Mouse (Mus musculus) embryonic facial prominence, embryonic 12.5 days (tissue): ENCODE data around the gene Fkbp14. TPM values are rescaled to one million over a fixed set of nuclear protein-coding genes. Genes with fewer than 3 reads are reported as not detected.

Experiments
- ATAC-seq: fragments of 200-750 bp; cut with Nextera tagmentation; 2 replicates; pipeline ENCODE4 v1.8.0; 2017; ENCODE audit not compliant: insufficient number of reproducible peaks, insufficient read depth, low FRiP score, low TSS enrichment
- H3K27ac ChIP-seq: fragments of 300-500 bp; sonication (generic); 2 replicates; pipeline ENCODE4 v1.5.1; 2016; ENCODE audit warnings: mild to moderate bottlenecking
- H3K27me3 ChIP-seq: fragments of 300-500 bp; sonication (generic); 2 replicates; pipeline ENCODE4 v1.6.1; 2016; ENCODE audit warnings: mild to moderate bottlenecking, moderate library complexity
- H3K36me3 ChIP-seq: fragments of 300-500 bp; sonication (generic); 2 replicates; pipeline ENCODE4 v1.6.1; 2016; ENCODE audit warnings: mild to moderate bottlenecking
- H3K4me1 ChIP-seq: fragments of 300-500 bp; sonication (generic); 2 replicates; pipeline ENCODE4 v1.6.1; 2016
- H3K4me2 ChIP-seq: fragments of 300-500 bp; sonication (generic); replicated peaks from 2 replicates; pipeline ENCODE4 v1.6.1; 2016; ENCODE audit warnings: mild to moderate bottlenecking, moderate library complexity
- H3K4me3 ChIP-seq: fragments of 300-500 bp; sonication (generic); 2 replicates; pipeline ENCODE4 v1.5.1; 2016; ENCODE audit warnings: mild to moderate bottlenecking
- H3K9ac ChIP-seq: fragments of 300-500 bp; sonication (generic); 2 replicates; pipeline ENCODE4 v1.6.1; 2016; ENCODE audit warnings: mild to moderate bottlenecking, moderate library complexity
- H3K9me3 ChIP-seq: fragments of 300-500 bp; sonication (generic); 2 replicates; pipeline ENCODE4 v1.6.1; 2016; ENCODE audit warnings: mild to moderate bottlenecking, moderate library complexity
- WGBS: fragments of 180-500 bp; shearing (Covaris S2); methylation state at CpG from one replicate; pipeline ENCODE4 v1.1.7; 2016; 5-methylcytosine and 5-hydroxymethylcytosine counted together
- polyA plus RNA-seq: library from polyadenylated mRNA; unstranded; fragments of >200 nt; fragmentation: Nextera tagmentation; extraction: Ambion mirVana; gene quantifications from 2 replicates; pipeline ENCODE4 v1.2.1, GENCODE M21; 2016

Fkbp14 gene
- 26.6 and 29.6 TPM in 2 replicates for polyA plus RNA-seq

- no peak for ATAC-seq
- no peaks in the 10 kb centered on the region for H3K27me3 ChIP-seq
- H3K27ac ChIP-seq = no peak within 1 kb of the TSS
- peak within 1 kb of the TSS; percentile 83; the same call in 1 of the 2 replicates for H3K4me3 ChIP-seq
- peaks cover 14% of the 10 kb centered on the region for H3K4me1 ChIP-seq
- H3K9ac ChIP-seq = no peak within 1 kb of the TSS
- no peaks in the 10 kb centered on the region for H3K36me3 ChIP-seq
- H3K9me3 ChIP-seq = no peaks in the 10 kb centered on the region
- WGBS = 71% methylated on average over 4 of the region's 4 CpGs
- peak within 1 kb of the TSS; percentile 74 for H3K4me2 ChIP-seq
Observed at GRCm38 (mm10) chr6:54597208-54597607, at the start of gene Fkbp14. Gene Fkbp14 (minus strand): TSS chr6:54597308.

GRCm38 (mm10) chr6:54643181-54643580 lies 46.1 kb upstream of the Fkbp14 start:
- Histone ChIP-seq H3K4me3 (no peak overlapping the region), H3K4me1 (no peaks in the 10 kb centered on the region), H3K27ac (no peak overlapping the region), H3K9ac (no peak overlapping the region), H3K27me3 (no peaks in the 10 kb centered on the region), H3K4me2 (no peak overlapping the region), H3K9me3 (no peaks in the 10 kb centered on the region), H3K36me3 (peaks cover 34% of the 10 kb centered on the region)
- ATAC-seq = no peak
- WGBS = 85% methylated on average over 4 of the region's 4 CpGs

- no peak for ATAC-seq
- no peaks in the 10 kb centered on the region for H3K4me1 ChIP-seq
- WGBS = 90% methylated on average over 2 of the region's 2 CpGs
- no peak overlapping the region for H3K9ac ChIP-seq
- H3K4me2 ChIP-seq = no peak overlapping the region
- H3K27ac ChIP-seq = no peak overlapping the region
- H3K4me3 ChIP-seq = no peak overlapping the region
- H3K9me3 ChIP-seq = no peaks in the 10 kb centered on the region
- H3K36me3 ChIP-seq = peaks cover 34% of the 10 kb centered on the region
- H3K27me3 ChIP-seq = no peaks in the 10 kb centered on the region
Observed at GRCm38 (mm10) chr6:54641953-54642352, 44.8 kb upstream of the Fkbp14 start.

GRCm38 (mm10) chr6:54639877-54640276 lies 42.8 kb upstream of the Fkbp14 start:
- Histone ChIP-seq H3K27me3 (no peaks in the 10 kb centered on the region), H3K4me2 (no peak overlapping the region), H3K9ac (no peak overlapping the region), H3K36me3 (peaks cover 39% of the 10 kb centered on the region), H3K4me1 (no peaks in the 10 kb centered on the region), H3K27ac (no peak overlapping the region), H3K4me3 (no peak overlapping the region), H3K9me3 (no peaks in the 10 kb centered on the region)
- no peak for ATAC-seq
- 90% methylated on average over 3 of the region's 3 CpGs for WGBS

- Histone ChIP-seq H3K4me3 (no peak overlapping the region), H3K9me3 (no peaks in the 10 kb centered on the region), H3K27me3 (no peaks in the 10 kb centered on the region), H3K9ac (no peak overlapping the region), H3K36me3 (peaks cover 43% of the 10 kb centered on the region), H3K4me1 (no peaks in the 10 kb centered on the region), H3K27ac (no peak overlapping the region), H3K4me2 (no peak overlapping the region)
- no peak for ATAC-seq
- WGBS = 50% methylated on average over 3 of the region's 3 CpGs
Observed at GRCm38 (mm10) chr6:54631462-54631861, 34.4 kb upstream of the Fkbp14 start.

GRCm38 (mm10) chr6:54629734-54630133 lies 32.6 kb upstream of the Fkbp14 start:
- peaks cover 48% of the 10 kb centered on the region for H3K36me3 ChIP-seq
- no peaks in the 10 kb centered on the region for H3K27me3 ChIP-seq
- no peak overlapping the region for H3K4me3 ChIP-seq
- no peak for ATAC-seq
- no peak overlapping the region for H3K27ac ChIP-seq
- no peak overlapping the region for H3K4me2 ChIP-seq
- no peaks in the 10 kb centered on the region for H3K4me1 ChIP-seq
- WGBS = 32% methylated on average over 7 of the region's 7 CpGs
- H3K9me3 ChIP-seq = no peaks in the 10 kb centered on the region
- H3K9ac ChIP-seq = no peak overlapping the region

GRCm38 (mm10) chr6:54628381-54628780 lies 31.3 kb upstream of the Fkbp14 start:
- Histone ChIP-seq H3K9ac (no peak overlapping the region), H3K4me2 (no peak overlapping the region), H3K4me1 (no peaks in the 10 kb centered on the region), H3K36me3 (peaks cover 49% of the 10 kb centered on the region), H3K27me3 (no peaks in the 10 kb centered on the region), H3K4me3 (no peak overlapping the region), H3K9me3 (no peaks in the 10 kb centered on the region), H3K27ac (no peak overlapping the region)
- no peak for ATAC-seq
- WGBS = 87% methylated on average over 3 of the region's 3 CpGs

GRCm38 (mm10) chr6:54620357-54620756 lies 23.2 kb upstream of the Fkbp14 start:
- no peak overlapping the region for H3K4me2 ChIP-seq
- no peaks in the 10 kb centered on the region for H3K4me1 ChIP-seq
- no peaks in the 10 kb centered on the region for H3K27me3 ChIP-seq
- H3K9ac ChIP-seq = no peak overlapping the region
- WGBS = 76% methylated on average over 4 of the region's 4 CpGs
- no peak overlapping the region for H3K27ac ChIP-seq
- ATAC-seq = no peak
- H3K9me3 ChIP-seq = no peaks in the 10 kb centered on the region
- peaks cover 42% of the 10 kb centered on the region for H3K36me3 ChIP-seq
- no peak overlapping the region for H3K4me3 ChIP-seq

- Histone ChIP-seq H3K36me3 (peaks cover 42% of the 10 kb centered on the region), H3K27ac (no peak overlapping the region), H3K4me1 (no peaks in the 10 kb centered on the region), H3K4me3 (no peak overlapping the region), H3K9me3 (no peaks in the 10 kb centered on the region), H3K9ac (no peak overlapping the region), H3K4me2 (no peak overlapping the region), H3K27me3 (no peaks in the 10 kb centered on the region)
- ATAC-seq = no peak
- 89% methylated on average over 7 of the region's 7 CpGs for WGBS
Observed at GRCm38 (mm10) chr6:54619530-54619929, 22.4 kb upstream of the Fkbp14 start.

- Histone ChIP-seq H3K9ac (no peak overlapping the region), H3K4me1 (no peaks in the 10 kb centered on the region), H3K9me3 (no peaks in the 10 kb centered on the region), H3K4me3 (no peak overlapping the region), H3K27me3 (no peaks in the 10 kb centered on the region), H3K27ac (no peak overlapping the region), H3K4me2 (no peak overlapping the region), H3K36me3 (peaks cover 29% of the 10 kb centered on the region; the same call in 1 of the 2 replicates)
- WGBS = 82% methylated on average over 3 of the region's 3 CpGs
- no peak for ATAC-seq
Observed at GRCm38 (mm10) chr6:54617363-54617762, 20.3 kb upstream of the Fkbp14 start.

GRCm38 (mm10) chr6:54606241-54606640 lies 9.1 kb upstream of the Fkbp14 start:
- no peak for ATAC-seq
- H3K36me3 ChIP-seq = peaks cover 6% of the 10 kb centered on the region; the same call in 1 of the 2 replicates
- 0 out of 2 replicates have a peak, but pooled peaks cover 4% of the 10 kb centered on the region for H3K9me3 ChIP-seq
- no peak overlapping the region for H3K4me2 ChIP-seq
- H3K4me3 ChIP-seq = no peak overlapping the region
- WGBS = 68% methylated on average over 4 of the region's 4 CpGs
- no peaks in the 10 kb centered on the region for H3K4me1 ChIP-seq
- H3K27ac ChIP-seq = no peak overlapping the region
- no peak overlapping the region for H3K9ac ChIP-seq
- H3K27me3 ChIP-seq = no peaks in the 10 kb centered on the region

GRCm38 (mm10) chr6:54604001-54604715 lies 7.0 kb upstream of the Fkbp14 start:
- Histone ChIP-seq H3K4me1 (no peaks in the 10 kb centered on the region), H3K4me2 (no peak overlapping the region), H3K9ac (no peak overlapping the region), H3K9me3 (no peaks in the 10 kb centered on the region), H3K27me3 (no peaks in the 10 kb centered on the region), H3K27ac (no peak overlapping the region), H3K36me3 (peaks cover 6% of the 10 kb centered on the region; the same call in 1 of the 2 replicates), H3K4me3 (no peak overlapping the region)
- ATAC-seq = no peak
- WGBS = 93% methylated on average over 1 of the region's 1 CpGs
